Mouse (Mus musculus) embryonic facial prominence, embryonic 13.5 days (tissue): ENCODE results near the gene Rsph14. TPM values are rescaled to one million over a fixed set of nuclear protein-coding genes. Genes with fewer than 3 reads are reported as not detected.

Experiments used
- ATAC-seq: fragments of 200-750 bp; cut with Nextera tagmentation; 2 replicates; pipeline ENCODE4 v1.8.0; 2017; ENCODE audit warnings: low read depth; ENCODE audit not compliant: insufficient number of reproducible peaks, insufficient read depth, low FRiP score, low TSS enrichment
- H3K27ac ChIP-seq: fragments of 300-500 bp; sonication (generic); 2 replicates; pipeline ENCODE4 v1.5.1; 2015; ENCODE audit warnings: moderate library complexity, mild to moderate bottlenecking, inconsistent platforms
- H3K27me3 ChIP-seq: fragments of 300-500 bp; sonication (generic); 2 replicates; pipeline ENCODE4 v1.6.1; 2015; ENCODE audit warnings: mild to moderate bottlenecking, inconsistent platforms
- H3K36me3 ChIP-seq: fragments of 300-500 bp; sonication (generic); 2 replicates; pipeline ENCODE4 v1.6.1; 2015; ENCODE audit warnings: mild to moderate bottlenecking, inconsistent platforms
- H3K4me1 ChIP-seq: fragments of 300-500 bp; sonication (generic); 2 replicates; pipeline ENCODE4 v1.6.1; 2015; ENCODE audit warnings: inconsistent platforms
- H3K4me2 ChIP-seq: fragments of 300-500 bp; sonication (generic); 2 replicates; pipeline ENCODE4 v1.6.1; 2015; ENCODE audit warnings: moderate library complexity, mild to moderate bottlenecking, inconsistent platforms
- H3K4me3 ChIP-seq: fragments of 300-500 bp; sonication (generic); 2 replicates; pipeline ENCODE4 v1.5.1; 2015; ENCODE audit warnings: mild to moderate bottlenecking, inconsistent platforms
- H3K9ac ChIP-seq: fragments of 300-500 bp; sonication (generic); 2 replicates; pipeline ENCODE4 v1.6.1; 2015; ENCODE audit warnings: mild to moderate bottlenecking, inconsistent platforms
- H3K9me3 ChIP-seq: fragments of 300-500 bp; sonication (generic); 2 replicates; pipeline ENCODE4 v1.6.1; 2016; ENCODE audit warnings: inconsistent platforms
- WGBS: fragments of 180-500 bp; shearing (Covaris S2); methylation state at CpG from one replicate; pipeline ENCODE4 v1.1.7; 2015; ENCODE audit warnings: mixed read lengths; 5-methylcytosine and 5-hydroxymethylcytosine counted together
- polyA plus RNA-seq: library from polyadenylated mRNA; unstranded; fragments of >200 nt; fragmentation: Nextera tagmentation; extraction: Ambion mirVana; gene quantifications from 2 replicates; pipeline ENCODE4 v1.2.1, GENCODE M21; 2015

The Rsph14 gene
- polyA plus RNA-seq, 1 experiment from 2014 or later, result not detected

GRCm38 (mm10) chr10:75061341-75062188, 29.2 kb upstream of the Rsph14 start:
- Histone ChIP-seq H3K9me3 (no peaks in the 10 kb centered on the region), H3K4me3 (peak overlapping the region; percentile 92), H3K36me3 (peaks cover 7% of the 10 kb centered on the region), H3K27ac (no peak overlapping the region), H3K9ac (peak overlapping the region; percentile 85), H3K4me2 (peak overlapping the region; percentile 94), H3K27me3 (no peaks in the 10 kb centered on the region), H3K4me1 (peaks cover 60% of the 10 kb centered on the region)
- ATAC-seq, result no peak
- under 1% methylated on average over 71 of the region's 71 CpGs for WGBS

- Histone ChIP-seq H3K27ac (peak overlapping the region; percentile 33; the same call in 1 of the 2 replicates), H3K4me3 (peak overlapping the region; percentile 92), H3K9ac (peak overlapping the region; percentile 85), H3K4me2 (peak overlapping the region; percentile 94), H3K4me1 (peaks cover 59% of the 10 kb centered on the region), H3K9me3 (no peaks in the 10 kb centered on the region), H3K27me3 (no peaks in the 10 kb centered on the region), H3K36me3 (peaks cover 4% of the 10 kb centered on the region)
- under 1% methylated on average over 35 of the region's 48 CpGs for WGBS
- ATAC-seq, result 0 out of 2 replicates have a peak, but pooled peaks have one; percentile 18
Observed at GRCm38 (mm10) chr10:75060843-75061235, 28.5 kb upstream of the Rsph14 start.

- H3K4me1 ChIP-seq, result peaks cover 55% of the 10 kb centered on the region
- WGBS, result under 1% methylated on average over 32 of the region's 73 CpGs
- peak within 1 kb of the TSS; percentile 33; the same call in 1 of the 2 replicates for H3K27ac ChIP-seq
- peak within 1 kb of the TSS; percentile 85 for H3K9ac ChIP-seq
- peak; percentile 82 for ATAC-seq
- H3K4me3 ChIP-seq, result peak within 1 kb of the TSS; percentile 92
- H3K27me3 ChIP-seq, result no peaks in the 10 kb centered on the region
- peak within 1 kb of the TSS; percentile 94 for H3K4me2 ChIP-seq
- H3K36me3 ChIP-seq, result no peaks in the 10 kb centered on the region
- no peaks in the 10 kb centered on the region for H3K9me3 ChIP-seq
Observed at GRCm38 (mm10) chr10:75060217-75060842, 27.9 kb upstream of the Rsph14 start, which contains the start of gene Bcr. Gene Bcr, plus strand, starts transcription at chr10:75060592.

GRCm38 (mm10) chr10:75059396-75059795, 27.0 kb upstream of the Rsph14 start:
- Histone ChIP-seq H3K27me3 (no peaks in the 10 kb centered on the region), H3K9ac (no peak overlapping the region), H3K4me2 (peak overlapping the region; percentile 94), H3K27ac (no peak overlapping the region), H3K4me3 (peak overlapping the region; percentile 92; the same call in 1 of the 2 replicates), H3K4me1 (peaks cover 51% of the 10 kb centered on the region), H3K9me3 (no peaks in the 10 kb centered on the region), H3K36me3 (no peaks in the 10 kb centered on the region)
- ATAC-seq, result no peak
- under 1% methylated on average over 11 of the region's 11 CpGs for WGBS

- H3K4me1 ChIP-seq, result peaks cover 46% of the 10 kb centered on the region
- peak overlapping the region; percentile 94 for H3K4me2 ChIP-seq
- 37% methylated on average over 9 of the region's 9 CpGs for WGBS
- no peaks in the 10 kb centered on the region for H3K9me3 ChIP-seq
- ATAC-seq, result no peak
- H3K4me3 ChIP-seq, result no peak overlapping the region
- H3K36me3 ChIP-seq, result no peaks in the 10 kb centered on the region
- no peaks in the 10 kb centered on the region for H3K27me3 ChIP-seq
- no peak overlapping the region for H3K27ac ChIP-seq
- H3K9ac ChIP-seq, result no peak overlapping the region
Observed at GRCm38 (mm10) chr10:75058761-75059395, 26.5 kb upstream of the Rsph14 start.

GRCm38 (mm10) chr10:75058336-75058735, 25.9 kb upstream of the Rsph14 start:
- 81% methylated on average over 8 of the region's 8 CpGs for WGBS

GRCm38 (mm10) chr10:75056255-75056654, 23.9 kb upstream of the Rsph14 start:
- WGBS, result 15% methylated on average over 4 of the region's 4 CpGs
- no peaks in the 10 kb centered on the region for H3K36me3 ChIP-seq

More at GRCm38 (mm10) chr10:75058336-75058735, 25.9 kb upstream of the Rsph14 start:
- Histone ChIP-seq H3K4me2 (no peak overlapping the region), H3K27me3 (no peaks in the 10 kb centered on the region), H3K4me3 (no peak overlapping the region), H3K36me3 (no peaks in the 10 kb centered on the region), H3K4me1 (peaks cover 40% of the 10 kb centered on the region), H3K9me3 (no peaks in the 10 kb centered on the region), H3K27ac (no peak overlapping the region), H3K9ac (no peak overlapping the region)
- no peak for ATAC-seq

GRCm38 (mm10) chr10:75055672-75056071, 23.3 kb upstream of the Rsph14 start:
- Histone ChIP-seq H3K9me3 (no peaks in the 10 kb centered on the region), H3K27me3 (no peaks in the 10 kb centered on the region), H3K4me1 (peaks cover 18% of the 10 kb centered on the region), H3K27ac (no peak overlapping the region), H3K4me2 (no peak overlapping the region), H3K36me3 (no peaks in the 10 kb centered on the region), H3K4me3 (no peak overlapping the region), H3K9ac (no peak overlapping the region)
- no peak for ATAC-seq
- WGBS, result 56% methylated on average over 5 of the region's 5 CpGs

More at GRCm38 (mm10) chr10:75056255-75056654, 23.9 kb upstream of the Rsph14 start:
- Histone ChIP-seq H3K27ac (no peak overlapping the region), H3K9ac (no peak overlapping the region), H3K4me3 (no peak overlapping the region), H3K4me1 (peaks cover 19% of the 10 kb centered on the region), H3K9me3 (no peaks in the 10 kb centered on the region), H3K4me2 (no peak overlapping the region), H3K27me3 (no peaks in the 10 kb centered on the region)
- no peak for ATAC-seq

GRCm38 (mm10) chr10:75054125-75054524, 21.7 kb upstream of the Rsph14 start:
- 69% methylated on average over 6 of the region's 6 CpGs for WGBS
- Histone ChIP-seq H3K36me3 (peaks cover under 1% of the 10 kb centered on the region; the same call in 1 of the 2 replicates), H3K4me3 (no peak overlapping the region), H3K27me3 (no peaks in the 10 kb centered on the region), H3K9me3 (no peaks in the 10 kb centered on the region), H3K4me2 (no peak overlapping the region), H3K9ac (no peak overlapping the region), H3K27ac (no peak overlapping the region), H3K4me1 (peaks cover 9% of the 10 kb centered on the region; the same call in 1 of the 2 replicates)
- ATAC-seq, result no peak

- Histone ChIP-seq H3K27me3 (no peaks in the 10 kb centered on the region), H3K9ac (no peak overlapping the region), H3K27ac (no peak overlapping the region), H3K4me3 (no peak overlapping the region), H3K4me2 (no peak overlapping the region), H3K9me3 (no peaks in the 10 kb centered on the region), H3K4me1 (peaks cover 5% of the 10 kb centered on the region; the same call in 1 of the 2 replicates), H3K36me3 (peaks cover 3% of the 10 kb centered on the region; the same call in 1 of the 2 replicates)
- WGBS, result 84% methylated on average over 4 of the region's 4 CpGs
- no peak for ATAC-seq
Observed at GRCm38 (mm10) chr10:75053655-75054054, 21.3 kb upstream of the Rsph14 start.

GRCm38 (mm10) chr10:75052902-75053301, 20.5 kb upstream of the Rsph14 start:
- peaks cover 3% of the 10 kb centered on the region; the same call in 1 of the 2 replicates for H3K36me3 ChIP-seq
- H3K4me3 ChIP-seq, result no peak overlapping the region
- no peak for ATAC-seq
- no peak overlapping the region for H3K4me2 ChIP-seq
- no peaks in the 10 kb centered on the region for H3K9me3 ChIP-seq
- no peak overlapping the region for H3K9ac ChIP-seq
- H3K27ac ChIP-seq, result no peak overlapping the region
- no peaks in the 10 kb centered on the region for H3K27me3 ChIP-seq
- H3K4me1 ChIP-seq, result peaks cover 5% of the 10 kb centered on the region; the same call in 1 of the 2 replicates
- 78% methylated on average over 8 of the region's 8 CpGs for whole genome bisulfite sequencing
